Mouse (Mus musculus): ENCODE data around the gene Slc2a2. TPM values are rescaled to one million over a fixed set of nuclear protein-coding genes. Genes with fewer than 3 reads are reported as not detected.

Gene Slc2a2
- polyA plus RNA-seq, 1 experiment from 2014 or later, result 0.12 TPM

GRCm38 (mm10) chr3:28694811-28695210, 2.9 kb upstream of the Slc2a2 start:
- H3K27ac ChIP-seq (ENCODE audit: low read depth, low read length), result no peak overlapping the region
- 78% methylated on average over 5 of the region's 5 CpGs for WGBS

GRCm38 (mm10) chr3:28695608-28696007, 2.1 kb upstream of the Slc2a2 start:
- WGBS, result 87% methylated on average over 13 of the region's 13 CpGs
- no peaks in the 10 kb centered on the region for H3K27me3 ChIP-seq (ENCODE audit: control insufficient read depth, insufficient read depth, low read length)
- ATAC-seq (replicated peaks; ENCODE audit: low FRiP score), result no peak

More at GRCm38 (mm10) chr3:28694811-28695210, 2.9 kb upstream of the Slc2a2 start:
- H3K36me3 ChIP-seq (ENCODE audit: control insufficient read depth, insufficient read depth, low read length), result no peaks in the 10 kb centered on the region
- DNase-seq (ENCODE audit: low spot score) (no peak), ATAC-seq (replicated peaks; ENCODE audit: low FRiP score) (no peak)
- H3K4me2 ChIP-seq (ENCODE audit: low read depth, low read length, severe bottlenecking), result no peak overlapping the region
- H3K9ac ChIP-seq (ENCODE audit: low read length), result no peak overlapping the region
- H3K4me3 ChIP-seq (ENCODE audit: low read depth, low read length), result no peak overlapping the region
- H3K9me3 ChIP-seq (ENCODE audit: control insufficient read depth, low read length), result no peaks in the 10 kb centered on the region
- H3K4me1 ChIP-seq (replicated peaks; ENCODE audit: control insufficient read depth, insufficient read depth, low read length), result no peaks in the 10 kb centered on the region
- no peaks in the 10 kb centered on the region for H3K27me3 ChIP-seq (ENCODE audit: control insufficient read depth, insufficient read depth, low read length)

GRCm38 (mm10) chr3:28696162-28696561, 1.5 kb upstream of the Slc2a2 start:
- H3K4me3 ChIP-seq (ENCODE audit: low read depth, low read length), result no peak overlapping the region
- H3K4me1 ChIP-seq (replicated peaks; ENCODE audit: control insufficient read depth, insufficient read depth, low read length), result no peaks in the 10 kb centered on the region
- H3K9ac ChIP-seq (ENCODE audit: low read length), result no peak overlapping the region
- ATAC-seq (replicated peaks; ENCODE audit: low FRiP score), result no peak
- H3K27me3 ChIP-seq (ENCODE audit: control insufficient read depth, insufficient read depth, low read length), result no peaks in the 10 kb centered on the region
- WGBS, result 90% methylated on average over 6 of the region's 10 CpGs
- H3K36me3 ChIP-seq (ENCODE audit: control insufficient read depth, insufficient read depth, low read length), result no peaks in the 10 kb centered on the region
- DNase-seq (ENCODE audit: low spot score), result no peak
- no peaks in the 10 kb centered on the region for H3K9me3 ChIP-seq (ENCODE audit: control insufficient read depth, low read length)
- H3K27ac ChIP-seq (ENCODE audit: low read depth, low read length), result no peak overlapping the region
- H3K4me2 ChIP-seq (ENCODE audit: low read depth, low read length, severe bottlenecking), result no peak overlapping the region

More at GRCm38 (mm10) chr3:28695608-28696007, 2.1 kb upstream of the Slc2a2 start:
- H3K27ac ChIP-seq (ENCODE audit: low read depth, low read length), result no peak overlapping the region
- no peaks in the 10 kb centered on the region for H3K4me1 ChIP-seq (replicated peaks; ENCODE audit: control insufficient read depth, insufficient read depth, low read length)
- no peak overlapping the region for H3K4me3 ChIP-seq (ENCODE audit: low read depth, low read length)
- no peak for DNase-seq (ENCODE audit: low spot score)
- H3K36me3 ChIP-seq (ENCODE audit: control insufficient read depth, insufficient read depth, low read length), result no peaks in the 10 kb centered on the region
- H3K9ac ChIP-seq (ENCODE audit: low read length), result no peak overlapping the region
- H3K4me2 ChIP-seq (ENCODE audit: low read depth, low read length, severe bottlenecking), result no peak overlapping the region
- no peaks in the 10 kb centered on the region for H3K9me3 ChIP-seq (ENCODE audit: control insufficient read depth, low read length)

GRCm38 (mm10) chr3:28699601-28700000, 1.9 kb downstream of the Slc2a2 start:
- no peak overlapping the region for H3K9ac ChIP-seq (ENCODE audit: low read length)
- DNase-seq (ENCODE audit: low spot score) (no peak), ATAC-seq (replicated peaks; ENCODE audit: low FRiP score) (no peak)
- no peak overlapping the region for H3K27ac ChIP-seq (ENCODE audit: low read depth, low read length)
- no peaks in the 10 kb centered on the region for H3K27me3 ChIP-seq (ENCODE audit: control insufficient read depth, insufficient read depth, low read length)
- no peaks in the 10 kb centered on the region for H3K4me1 ChIP-seq (replicated peaks; ENCODE audit: control insufficient read depth, insufficient read depth, low read length)
- WGBS, result 68% methylated on average over 4 of the region's 4 CpGs
- no peaks in the 10 kb centered on the region for H3K9me3 ChIP-seq (ENCODE audit: control insufficient read depth, low read length)
- no peak overlapping the region for H3K4me3 ChIP-seq (ENCODE audit: low read depth, low read length)
- no peak overlapping the region for H3K4me2 ChIP-seq (ENCODE audit: low read depth, low read length, severe bottlenecking)
- H3K36me3 ChIP-seq (ENCODE audit: control insufficient read depth, insufficient read depth, low read length), result no peaks in the 10 kb centered on the region

- ATAC-seq (replicated peaks; ENCODE audit: low FRiP score) (no peak), DNase-seq (ENCODE audit: low spot score) (no peak)
- H3K27ac ChIP-seq (ENCODE audit: low read depth, low read length), result no peak overlapping the region
- no peak overlapping the region for H3K4me3 ChIP-seq (ENCODE audit: low read depth, low read length)
- H3K36me3 ChIP-seq (ENCODE audit: control insufficient read depth, insufficient read depth, low read length), result no peaks in the 10 kb centered on the region
- H3K4me1 ChIP-seq (replicated peaks; ENCODE audit: control insufficient read depth, insufficient read depth, low read length), result no peaks in the 10 kb centered on the region
- no peak overlapping the region for H3K9ac ChIP-seq (ENCODE audit: low read length)
- 78% methylated on average over 10 of the region's 10 CpGs for WGBS
- no peak overlapping the region for H3K4me2 ChIP-seq (ENCODE audit: low read depth, low read length, severe bottlenecking)
- H3K27me3 ChIP-seq (ENCODE audit: control insufficient read depth, insufficient read depth, low read length), result no peaks in the 10 kb centered on the region
- H3K9me3 ChIP-seq (ENCODE audit: control insufficient read depth, low read length), result no peaks in the 10 kb centered on the region
These were observed 7.9 kb downstream of the Slc2a2 start for GRCm38 (mm10) chr3:28705522-28706137.

- H3K4me3 ChIP-seq (ENCODE audit: low read depth, low read length), result no peak overlapping the region
- no peak overlapping the region for H3K9ac ChIP-seq (ENCODE audit: low read length)
- no peaks in the 10 kb centered on the region for H3K9me3 ChIP-seq (ENCODE audit: control insufficient read depth, low read length)
- no peak overlapping the region for H3K27ac ChIP-seq (ENCODE audit: low read depth, low read length)
- H3K4me2 ChIP-seq (ENCODE audit: low read depth, low read length, severe bottlenecking), result no peak overlapping the region
- DNase-seq (ENCODE audit: low spot score) (no peak), ATAC-seq (replicated peaks; ENCODE audit: low FRiP score) (no peak)
- no peaks in the 10 kb centered on the region for H3K27me3 ChIP-seq (ENCODE audit: control insufficient read depth, insufficient read depth, low read length)
- H3K36me3 ChIP-seq (ENCODE audit: control insufficient read depth, insufficient read depth, low read length), result no peaks in the 10 kb centered on the region
- H3K4me1 ChIP-seq (replicated peaks; ENCODE audit: control insufficient read depth, insufficient read depth, low read length), result no peaks in the 10 kb centered on the region
- WGBS, result 83% methylated on average over 4 of the region's 4 CpGs
These were observed 9.0 kb downstream of the Slc2a2 start for GRCm38 (mm10) chr3:28706736-28707135.

GRCm38 (mm10) chr3:28709740-28710139, 12.0 kb downstream of the Slc2a2 start:
- Histone ChIP-seq H3K4me2 (ENCODE audit: low read depth, low read length, severe bottlenecking) (no peak overlapping the region), H3K9ac (ENCODE audit: low read length) (no peak overlapping the region), H3K9me3 (ENCODE audit: control insufficient read depth, low read length) (no peaks in the 10 kb centered on the region), H3K27me3 (ENCODE audit: control insufficient read depth, insufficient read depth, low read length) (no peaks in the 10 kb centered on the region), H3K27ac (ENCODE audit: low read depth, low read length) (no peak overlapping the region), H3K4me3 (ENCODE audit: low read depth, low read length) (no peak overlapping the region), H3K4me1 (replicated peaks; ENCODE audit: control insufficient read depth, insufficient read depth, low read length) (no peaks in the 10 kb centered on the region), H3K36me3 (ENCODE audit: control insufficient read depth, insufficient read depth, low read length) (no peaks in the 10 kb centered on the region)
- ATAC-seq (replicated peaks; ENCODE audit: low FRiP score) (no peak), DNase-seq (ENCODE audit: low spot score) (no peak)
- 76% methylated on average over 1 of the region's 1 CpGs for WGBS

GRCm38 (mm10) chr3:28713913-28714698, 16.4 kb downstream of the Slc2a2 start:
- ATAC-seq (replicated peaks; ENCODE audit: low FRiP score) (no peak), DNase-seq (ENCODE audit: low spot score) (no peak)
- Histone ChIP-seq H3K9me3 (ENCODE audit: control insufficient read depth, low read length) (no peaks in the 10 kb centered on the region), H3K4me1 (replicated peaks; ENCODE audit: control insufficient read depth, insufficient read depth, low read length) (no peaks in the 10 kb centered on the region), H3K4me2 (ENCODE audit: low read depth, low read length, severe bottlenecking) (no peak overlapping the region), H3K27me3 (ENCODE audit: control insufficient read depth, insufficient read depth, low read length) (no peaks in the 10 kb centered on the region), H3K36me3 (ENCODE audit: control insufficient read depth, insufficient read depth, low read length) (no peaks in the 10 kb centered on the region), H3K9ac (ENCODE audit: low read length) (no peak overlapping the region), H3K27ac (ENCODE audit: low read depth, low read length) (no peak overlapping the region), H3K4me3 (ENCODE audit: low read depth, low read length) (no peak overlapping the region)
- WGBS, result 81% methylated on average over 7 of the region's 7 CpGs

GRCm38 (mm10) chr3:28718521-28718920, 20.8 kb downstream of the Slc2a2 start:
- 85% methylated on average over 2 of the region's 2 CpGs for WGBS
- no peak for ATAC-seq (replicated peaks; ENCODE audit: low FRiP score)
- no peaks in the 10 kb centered on the region for H3K4me1 ChIP-seq (replicated peaks; ENCODE audit: control insufficient read depth, insufficient read depth, low read length)
- H3K4me2 ChIP-seq (ENCODE audit: low read depth, low read length, severe bottlenecking), result no peak overlapping the region
- no peak overlapping the region for H3K9ac ChIP-seq (ENCODE audit: low read length)
- no peak for DNase-seq (ENCODE audit: low spot score)
- H3K4me3 ChIP-seq (ENCODE audit: low read depth, low read length), result no peak overlapping the region
- H3K27me3 ChIP-seq (ENCODE audit: control insufficient read depth, insufficient read depth, low read length), result no peaks in the 10 kb centered on the region
- no peaks in the 10 kb centered on the region for H3K36me3 ChIP-seq (ENCODE audit: control insufficient read depth, insufficient read depth, low read length)
- no peaks in the 10 kb centered on the region for H3K9me3 ChIP-seq (ENCODE audit: control insufficient read depth, low read length)
- no peak overlapping the region for H3K27ac ChIP-seq (ENCODE audit: low read depth, low read length)

Measured in forebrain, embryonic 11.5 days (tissue).